Mouse (Mus musculus): ENCODE measurements at regions not wholly inside any gene's neighbourhood (a gene's known extent, or its start where the extent isn't known, plus 50 kb on each side); places are given as distances from the start of the nearest gene placed in this dataset.

DNA sequence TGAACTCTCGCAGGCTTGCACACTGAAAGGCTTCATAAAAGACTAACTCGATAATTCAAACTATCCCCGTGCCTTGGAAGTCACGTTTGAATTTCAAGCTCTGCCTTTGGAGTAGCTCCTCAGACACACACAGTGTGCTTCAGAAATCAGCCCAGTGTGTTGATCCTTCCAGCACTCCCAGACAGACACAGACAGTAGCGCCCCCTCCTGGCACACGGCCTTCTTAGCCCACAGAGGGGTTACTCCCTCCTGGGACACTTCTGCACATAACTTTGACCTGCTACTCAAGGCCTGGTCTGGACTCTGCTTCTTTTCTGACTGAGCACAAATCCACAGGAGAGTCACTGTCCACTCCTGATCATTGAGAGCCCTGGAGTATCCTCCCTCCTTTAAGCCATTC, 182.3 kb upstream of the Spdye4c start:
- DNase-seq, result peak; percentile 70

DNA sequence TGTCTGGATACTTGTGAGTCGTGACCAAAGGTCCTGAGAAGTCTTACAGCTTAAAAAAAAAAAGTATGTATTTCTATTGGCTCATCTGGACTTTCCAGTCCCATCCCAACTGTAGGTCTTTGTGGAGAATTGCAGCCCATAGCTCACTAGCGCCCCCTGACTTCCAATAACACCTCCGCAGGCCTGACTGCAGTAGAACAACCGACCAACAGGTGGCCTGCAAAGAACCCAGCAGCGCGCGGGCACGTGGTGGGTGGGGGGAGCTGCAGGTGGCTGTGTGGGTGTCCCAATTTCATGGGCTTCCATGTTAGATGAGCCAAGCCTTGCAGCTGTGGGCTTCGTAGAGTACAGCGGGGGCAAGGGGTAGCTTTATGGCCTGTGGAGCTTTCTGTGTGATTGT, 178.7 kb upstream of the Spdye4c start:
- DNase-seq, result peak; percentile 86

DNA sequence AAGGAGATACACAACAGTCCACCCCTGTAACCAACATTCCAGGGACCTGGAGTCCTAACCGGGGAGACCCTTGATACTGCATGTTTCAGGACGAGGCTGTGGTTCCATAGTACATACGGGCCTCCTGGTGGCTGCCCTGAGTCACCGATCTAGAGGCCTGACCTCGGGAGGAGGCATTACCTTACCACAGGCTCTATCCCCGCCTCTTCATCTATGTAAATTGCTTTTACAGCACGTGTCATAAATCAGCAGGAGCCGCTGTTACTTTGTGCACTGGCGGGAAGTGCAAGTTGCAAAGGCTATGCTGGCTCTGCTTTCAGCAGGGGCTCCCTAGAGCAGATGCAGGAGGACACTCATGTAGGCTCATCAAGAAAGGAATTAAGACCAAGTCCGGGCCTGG, 178.0 kb upstream of the Spdye4c start:
- peak; percentile 68 for DNase-seq

DNA sequence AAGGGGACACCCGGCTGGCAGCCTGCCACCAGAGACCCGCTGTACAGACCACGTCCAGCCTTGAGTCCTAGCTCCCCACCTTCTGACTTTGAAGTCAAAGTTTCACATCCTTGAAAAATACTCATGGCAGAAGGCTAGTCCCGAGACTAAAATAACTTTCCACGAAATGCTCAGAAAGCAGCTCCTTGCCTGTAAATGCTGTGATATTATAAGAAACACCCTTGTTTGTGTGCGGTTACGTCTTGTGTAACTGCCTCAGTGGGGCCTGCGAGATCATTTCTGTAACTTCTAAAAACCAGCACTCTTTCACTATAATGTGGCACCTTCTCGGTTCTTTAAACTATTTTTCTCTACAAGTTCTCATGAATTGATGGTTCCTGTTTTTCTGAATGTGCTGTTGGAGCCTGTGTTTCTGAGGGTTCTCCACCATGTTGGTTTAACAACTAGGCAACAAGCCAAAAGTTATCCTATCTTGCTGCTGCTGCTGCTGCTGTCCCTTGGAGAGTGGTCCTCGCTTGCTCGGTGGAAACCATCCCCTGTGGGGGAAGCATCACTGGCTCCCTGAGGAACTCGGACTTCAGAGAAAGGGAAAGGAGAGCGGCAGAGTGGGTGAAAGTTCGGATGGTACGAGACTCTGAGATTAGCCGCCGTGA, 176.3 kb upstream of the Spdye4c start:
- DNase-seq, result no peak

DNA sequence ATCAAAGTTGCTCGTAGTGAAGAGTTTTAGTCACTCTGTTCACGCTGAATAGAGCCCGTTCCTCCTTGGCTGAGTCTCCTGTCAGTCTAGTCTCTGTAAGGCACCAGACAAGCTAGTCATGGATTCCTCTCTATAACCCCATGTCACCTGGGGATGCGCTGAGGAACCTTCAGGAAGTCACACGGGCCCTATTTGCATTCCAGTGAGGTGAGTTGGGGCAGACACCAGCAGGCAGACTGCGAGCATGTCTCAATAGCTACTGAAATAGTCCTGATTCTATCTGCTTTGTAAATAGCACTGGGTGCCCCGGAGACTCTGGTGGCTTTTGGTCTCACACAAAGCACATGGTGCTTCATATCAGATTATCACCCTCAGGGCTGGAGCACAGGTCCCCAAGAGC, 174.6 kb upstream of the Spdye4c start:
- no peak for DNase-seq

DNA sequence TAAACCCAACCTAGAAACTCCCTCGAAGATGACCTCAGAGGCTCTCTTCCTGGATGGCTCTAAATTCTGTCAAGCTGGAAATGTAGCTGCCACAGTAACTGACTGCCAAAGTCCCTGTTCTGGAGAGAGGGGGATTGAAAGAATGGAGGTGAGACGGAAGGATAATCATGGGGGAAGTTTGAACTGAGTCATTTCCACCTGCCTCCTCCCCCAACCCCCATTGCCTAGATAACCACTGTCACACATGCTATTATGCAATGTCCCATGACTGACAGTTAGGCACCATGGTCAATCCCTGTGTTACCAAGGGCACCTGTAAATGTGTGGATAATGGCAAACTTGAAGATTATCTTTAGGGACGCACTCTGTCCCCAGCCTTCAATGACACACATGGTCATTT, 172.0 kb upstream of the Spdye4c start:
- DNase-seq, result no peak

DNA sequence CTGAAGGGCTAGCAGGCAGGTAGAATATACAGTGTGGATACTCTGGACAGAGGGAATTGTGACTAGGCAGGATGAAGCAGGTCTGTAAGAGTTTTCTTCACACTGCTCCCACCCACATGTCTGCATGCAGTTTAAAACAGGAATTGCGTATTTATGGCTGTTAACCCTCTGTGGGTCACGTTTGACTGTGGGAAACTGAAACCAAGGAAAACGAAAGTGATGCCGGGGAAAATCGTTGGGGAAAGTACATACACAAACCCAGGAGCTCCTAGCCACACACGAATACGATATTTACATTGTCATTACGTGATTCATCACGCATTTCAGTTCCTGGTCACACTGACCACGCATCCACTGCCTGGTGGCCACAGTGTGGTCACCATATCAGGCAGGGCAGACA, 170.6 kb upstream of the Spdye4c start:
- no peak for DNase-seq

DNA sequence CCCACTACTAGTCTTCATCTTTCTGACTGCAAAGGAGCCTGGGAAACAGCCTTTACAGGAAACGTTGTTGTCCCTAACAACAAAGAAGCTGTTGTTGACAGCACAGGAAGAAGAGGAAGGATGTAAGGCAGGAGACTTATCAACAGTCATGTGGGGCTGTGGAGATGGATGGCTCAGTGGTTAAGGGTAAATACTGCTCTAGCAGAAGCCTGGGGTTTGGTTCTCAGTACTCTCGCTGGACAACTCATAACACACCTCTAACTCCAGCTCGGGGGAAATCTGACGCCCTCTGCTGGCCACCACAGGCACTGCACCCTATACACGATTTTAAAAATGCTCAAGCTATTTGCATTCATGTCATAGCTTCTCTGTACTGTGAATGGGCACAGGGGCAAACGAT, 168.3 kb upstream of the Spdye4c start:
- DNase-seq, result no peak

DNA sequence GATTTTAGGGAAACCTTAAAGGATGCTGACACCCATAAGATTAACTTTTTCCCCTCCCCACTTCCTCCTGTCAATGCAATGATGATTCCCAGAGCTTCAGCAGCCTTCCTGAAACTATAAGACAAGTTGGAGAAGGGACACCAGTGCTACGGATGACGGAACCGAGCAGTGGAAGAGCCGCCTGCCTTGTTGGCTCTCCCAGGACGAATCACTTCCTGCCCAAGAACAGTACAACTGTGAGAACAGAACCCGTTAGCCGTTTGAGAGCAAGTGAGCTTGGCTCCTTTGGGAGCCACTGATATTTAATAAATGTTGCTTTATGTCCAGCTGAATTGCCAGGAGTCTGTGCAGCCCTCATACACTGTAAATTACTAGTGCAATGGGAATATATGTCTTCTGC, 166.8 kb upstream of the Spdye4c start:
- no peak for DNase-seq

DNA sequence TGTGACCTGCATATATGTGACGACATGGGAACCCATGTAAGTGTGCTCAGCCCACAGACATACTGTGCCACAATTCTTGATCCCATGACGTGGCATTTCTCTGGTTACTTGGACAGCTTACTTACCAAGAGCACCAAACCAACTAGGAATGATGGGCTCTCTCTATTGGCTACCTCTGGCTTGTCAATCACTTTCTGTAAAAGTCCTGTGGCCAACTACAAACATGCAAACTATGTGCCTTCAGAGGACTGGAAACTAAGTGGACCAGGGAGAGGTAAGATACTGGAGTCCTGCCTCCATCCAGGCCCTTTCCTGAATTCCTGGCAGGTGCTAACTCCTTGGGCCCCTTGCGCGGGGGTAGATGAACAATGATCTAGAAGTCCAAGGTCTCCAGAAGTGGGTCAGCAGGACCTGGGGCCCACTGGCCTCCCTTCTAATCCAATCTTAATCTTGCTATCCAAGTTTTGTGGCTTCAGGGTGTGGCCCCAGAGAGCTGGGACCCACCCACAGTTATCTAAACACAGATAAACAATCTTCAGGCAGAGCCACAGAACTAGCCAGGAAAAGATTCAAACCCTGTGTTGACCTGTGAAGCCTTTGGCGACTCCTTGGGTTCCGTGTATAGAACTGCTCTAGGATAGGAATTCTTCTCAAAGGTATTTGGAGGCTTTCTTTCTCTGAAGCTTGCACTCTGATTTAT, 163.7 kb upstream of the Spdye4c start:
- no peak for DNase-seq

DNA sequence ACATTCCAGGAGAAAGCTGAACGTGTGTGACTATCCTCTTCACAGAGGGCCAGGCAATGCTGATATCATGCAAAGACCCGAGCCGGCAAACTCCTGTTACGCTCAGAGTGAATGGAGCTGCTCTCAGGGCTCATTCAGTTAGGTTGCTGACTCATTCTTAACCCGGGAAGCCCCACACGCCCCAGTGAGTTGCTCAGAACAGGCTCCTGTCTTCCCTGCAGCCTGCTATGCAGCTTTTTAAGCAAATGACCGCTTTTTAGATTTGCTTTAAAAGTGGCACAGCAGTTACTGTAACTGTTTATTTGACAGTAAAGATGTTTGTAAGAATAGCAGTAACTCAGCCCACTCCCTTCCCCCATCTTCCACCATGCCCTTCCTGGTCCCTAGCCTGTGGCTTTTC, 162.9 kb upstream of the Spdye4c start:
- peak; percentile 66 for DNase-seq

DNA sequence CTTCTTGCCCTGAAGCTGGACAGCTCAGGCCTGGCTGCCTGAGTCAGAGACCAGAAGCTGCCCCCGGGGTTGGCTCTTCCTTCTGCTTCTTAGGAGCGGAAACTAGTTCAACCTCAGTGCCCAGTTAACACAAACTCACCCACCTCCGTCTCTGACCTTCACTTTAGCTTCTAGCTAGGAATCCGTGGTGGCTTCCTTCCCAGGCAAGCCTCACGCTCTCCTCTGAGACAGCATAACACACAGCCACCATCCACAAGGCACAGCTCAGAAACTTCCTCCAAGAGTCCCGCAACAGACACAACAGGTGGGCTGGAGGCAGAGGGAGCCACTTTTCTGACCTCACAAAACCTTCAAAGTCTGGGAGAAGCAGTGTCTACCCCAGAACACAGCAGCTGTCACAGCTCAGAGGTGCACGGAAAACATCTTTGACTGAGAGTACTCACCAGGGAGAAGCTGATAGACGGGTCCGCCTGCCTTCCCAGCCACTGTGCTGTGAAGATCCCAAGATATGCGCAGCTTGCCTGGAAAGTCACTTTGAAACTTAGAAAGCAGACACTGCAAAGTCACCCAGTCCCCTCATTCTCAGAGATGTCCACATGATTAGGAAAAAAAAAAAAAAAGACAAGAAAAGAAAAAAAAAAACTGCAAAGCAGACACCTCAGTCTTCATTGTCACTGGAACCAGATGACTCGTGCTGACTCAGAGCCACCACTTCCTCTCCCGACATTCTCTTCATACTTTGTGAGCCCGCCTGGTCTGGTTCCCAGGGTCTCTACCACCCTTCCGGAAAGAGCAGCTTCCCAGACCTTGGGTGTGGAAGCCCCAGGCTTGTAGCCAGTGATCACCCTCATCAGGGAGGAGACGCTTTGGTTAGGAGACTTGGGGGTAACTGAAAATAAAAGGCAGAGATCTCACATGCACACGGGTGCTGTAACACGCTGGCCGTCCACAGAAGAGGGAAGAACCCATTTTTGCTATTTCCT, 162.1 kb upstream of the Spdye4c start:
- DNase-seq, result peak; percentile 34

DNA sequence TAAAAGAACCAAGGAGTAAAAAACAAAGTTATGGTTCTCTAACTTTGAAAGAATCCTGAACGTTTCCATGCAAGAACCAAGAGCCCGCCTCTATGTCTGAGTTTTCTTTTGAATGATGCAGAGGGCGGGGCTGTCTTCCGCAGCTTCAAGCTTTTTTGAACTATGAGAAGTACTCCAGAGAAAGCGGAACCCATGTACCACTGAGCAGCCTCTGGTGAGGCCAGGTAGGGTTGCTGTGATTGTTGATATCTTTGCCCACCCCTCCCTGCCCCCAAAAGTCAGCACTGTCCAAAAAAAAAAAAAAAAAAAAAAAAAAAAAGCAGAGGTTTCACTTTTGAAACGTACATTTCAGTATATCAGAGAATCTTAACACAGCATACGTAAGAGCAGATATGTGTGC, 161.2 kb upstream of the Spdye4c start:
- no peak for DNase-seq

DNA sequence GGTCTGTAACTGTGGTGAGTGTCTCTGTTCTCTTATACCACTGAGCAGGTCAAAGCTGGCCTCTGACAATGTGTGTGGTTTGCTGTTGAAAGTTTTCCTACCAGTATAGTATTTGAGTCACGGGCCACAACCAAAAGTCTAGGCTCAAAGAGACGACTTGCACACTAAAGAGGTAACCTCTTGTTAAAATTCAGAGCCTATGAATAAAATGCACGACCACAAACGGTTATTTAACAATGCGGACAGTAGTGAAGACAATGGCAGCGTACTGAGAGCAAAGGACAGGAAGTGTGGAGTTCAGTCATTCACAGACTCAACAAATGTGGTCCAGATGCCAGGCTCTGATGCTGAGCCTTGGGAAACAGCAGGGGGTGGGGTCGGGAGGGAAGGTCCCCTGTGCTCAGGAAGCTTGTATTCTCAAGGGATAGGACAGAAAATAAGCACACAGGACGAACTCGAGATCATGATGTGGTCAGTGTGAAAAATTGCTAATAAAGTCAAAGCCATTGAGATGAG, 160.2 kb upstream of the Spdye4c start:
- DNase-seq, result peak; percentile 56

DNA sequence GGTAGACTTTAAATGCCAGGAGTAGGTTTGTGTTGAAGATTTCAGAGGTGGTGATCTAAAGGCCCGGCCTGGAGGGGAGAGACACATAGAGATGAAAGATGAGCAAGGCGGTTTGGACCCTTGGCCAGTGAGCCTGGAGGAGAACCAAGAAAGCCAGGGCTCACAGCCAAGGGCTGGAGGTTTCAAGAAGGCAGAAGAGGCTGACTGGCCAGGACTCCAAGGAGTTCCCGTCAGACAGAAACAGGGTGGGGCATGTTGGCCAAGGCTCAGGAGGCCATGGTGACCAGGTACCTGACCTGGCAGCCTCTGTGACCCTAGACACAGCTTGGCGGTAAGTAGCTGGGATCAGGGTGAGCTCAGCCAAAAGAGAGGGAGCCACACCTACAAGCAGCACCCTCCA, 159.3 kb upstream of the Spdye4c start:
- no peak for DNase-seq

DNA sequence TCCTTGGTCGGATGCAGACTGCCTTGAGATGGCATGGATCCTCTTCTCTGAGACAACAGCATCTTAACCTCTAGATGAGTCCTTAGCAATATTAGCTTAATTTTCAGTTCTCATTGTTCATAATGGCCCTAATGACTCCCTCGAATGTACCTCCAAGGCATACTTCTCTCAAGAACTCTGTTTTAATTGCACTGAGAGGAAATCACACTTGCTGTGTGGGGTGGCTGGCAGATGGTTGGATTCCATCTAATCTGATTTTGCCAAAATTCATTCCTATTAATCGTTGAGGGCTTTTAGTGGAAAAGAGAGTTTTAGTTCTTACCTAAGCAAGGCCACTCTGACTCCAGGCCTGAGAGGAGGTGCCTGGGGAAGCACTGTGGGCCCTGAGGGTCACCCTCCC, 158.3 kb upstream of the Spdye4c start:
- DNase-seq, result no peak

DNA sequence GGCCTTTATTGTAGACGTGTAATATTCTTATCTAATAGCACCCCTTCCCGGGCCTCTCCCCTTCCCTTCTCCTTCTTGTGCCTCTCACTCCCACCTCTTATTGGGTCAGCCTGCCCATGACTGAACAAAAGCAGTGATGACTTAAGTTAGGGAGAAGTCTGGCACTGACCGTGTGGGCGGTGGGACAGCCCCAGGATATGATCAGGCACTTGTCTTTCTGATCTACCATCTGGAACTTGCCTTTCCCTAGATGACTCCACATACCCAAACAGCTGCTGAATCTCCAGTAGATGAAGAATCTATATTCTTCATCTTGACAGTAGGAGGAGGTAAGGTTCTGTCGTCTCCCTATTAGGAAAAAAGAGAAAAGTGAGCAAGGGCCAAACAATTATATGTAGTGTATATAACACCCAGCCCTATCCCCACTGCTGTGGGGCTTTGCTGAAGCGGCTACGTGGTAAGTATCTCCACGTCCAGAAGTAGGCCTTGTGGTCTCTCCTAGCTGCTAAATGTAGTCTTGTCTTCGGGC, 157.4 kb upstream of the Spdye4c start:
- DNase-seq, result no peak

DNA sequence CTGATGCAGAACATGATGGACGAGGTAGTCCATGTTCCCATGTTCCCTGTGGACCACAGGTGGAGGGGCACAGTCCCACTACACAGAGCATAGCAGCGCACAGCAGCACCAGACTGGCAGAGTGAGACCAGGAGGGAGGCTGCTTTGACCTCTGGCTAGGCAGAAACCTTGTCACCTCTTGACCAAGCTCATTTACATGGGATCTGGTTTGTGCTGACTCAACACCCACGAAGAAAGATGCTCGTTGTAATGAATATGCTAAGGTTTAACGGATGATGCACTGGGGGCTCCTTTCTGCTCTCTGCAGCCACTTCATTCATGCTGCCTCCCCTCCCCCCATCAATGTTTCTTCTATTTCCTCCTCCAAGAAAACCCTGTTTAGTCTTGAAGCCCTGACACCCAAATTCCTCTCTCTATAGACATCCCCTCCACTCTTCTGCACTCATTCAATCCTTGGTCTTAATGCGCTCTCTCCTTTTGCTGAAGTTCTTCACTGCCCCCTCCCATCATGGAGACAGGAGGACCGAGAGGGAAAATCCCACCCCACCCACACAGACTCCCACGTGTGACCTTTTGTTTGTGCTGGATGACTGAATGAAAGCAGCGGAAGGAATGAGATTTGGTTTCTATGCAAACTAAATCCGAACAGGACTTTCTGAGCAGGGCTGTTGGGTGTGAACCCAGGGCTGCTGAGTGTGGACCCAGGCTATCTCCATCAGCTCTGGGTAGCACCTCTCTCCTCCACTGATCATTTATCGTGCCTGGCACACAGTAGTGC, 156.6 kb upstream of the Spdye4c start:
- no peak for DNase-seq

DNA sequence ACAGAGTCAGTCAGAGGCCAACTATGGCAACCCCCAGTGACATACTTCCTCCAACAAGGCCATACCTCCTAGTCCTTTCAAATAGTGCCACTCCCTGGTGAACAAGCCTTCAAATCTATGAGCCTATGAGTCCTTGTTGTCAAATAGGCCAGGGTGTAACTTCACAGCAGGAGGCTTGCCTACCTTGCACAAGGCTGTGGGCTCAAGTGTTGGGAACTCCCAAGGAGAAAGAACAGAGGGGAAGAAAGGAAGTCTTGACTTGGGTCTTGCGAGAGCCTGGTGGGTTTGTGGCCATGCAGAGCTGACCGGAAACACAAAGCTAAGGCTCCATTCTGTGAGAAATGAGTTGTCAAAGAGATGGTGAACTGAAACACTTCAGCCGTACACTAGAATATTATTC, 154.6 kb upstream of the Spdye4c start:
- DNase-seq, result no peak

DNA sequence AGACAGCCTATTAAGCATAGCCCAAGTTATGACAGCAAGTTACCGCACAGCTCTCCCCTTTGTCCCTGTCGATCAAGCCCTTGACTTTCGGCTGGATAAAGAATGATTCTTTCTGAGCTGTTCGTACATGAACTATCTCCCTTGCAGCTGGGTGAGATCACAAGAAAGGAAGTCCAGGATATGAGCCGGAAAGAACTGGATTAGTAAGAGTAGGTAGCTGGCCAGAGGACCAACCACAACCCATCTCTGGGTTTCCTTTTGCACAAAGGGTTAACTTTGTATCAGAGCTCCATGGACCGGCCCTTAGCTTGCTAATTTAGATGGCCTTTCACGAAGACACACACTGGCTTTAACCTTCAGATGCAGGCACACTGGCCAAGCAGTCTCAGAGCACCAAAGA, 153.3 kb upstream of the Spdye4c start:
- DNase-seq, result no peak

DNA sequence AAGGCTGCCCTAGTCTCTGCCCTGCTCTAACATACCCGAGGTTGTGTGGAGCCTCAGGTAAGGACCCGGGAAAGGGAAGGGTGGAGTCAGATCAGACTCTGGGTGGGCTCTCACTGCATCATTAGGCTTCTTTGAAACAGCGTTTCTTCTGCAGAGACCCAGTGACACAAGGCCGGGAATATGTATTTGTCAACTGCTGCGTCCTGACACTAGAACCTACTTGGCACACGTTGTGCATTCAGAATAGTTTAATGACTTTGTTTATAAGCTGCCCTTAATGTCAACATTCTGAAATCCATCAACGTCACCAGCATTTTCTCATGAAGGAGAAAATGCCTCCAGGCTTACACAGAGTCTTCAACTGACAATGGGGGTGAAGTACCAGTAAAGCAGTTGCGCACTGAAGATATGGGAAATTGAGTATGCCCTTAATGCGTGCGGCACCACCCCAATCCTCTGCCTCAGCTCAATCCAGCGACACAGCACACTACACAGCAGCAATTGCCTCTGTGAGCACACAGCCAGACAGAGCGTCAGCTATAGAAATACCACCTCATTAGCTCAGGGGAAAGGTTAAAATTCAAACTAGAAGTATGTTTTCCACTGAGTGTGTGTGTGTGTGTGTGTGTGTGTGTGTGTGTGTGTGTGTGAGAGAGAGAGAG, 152.7 kb upstream of the Spdye4c start:
- DNase-seq, result no peak

DNA sequence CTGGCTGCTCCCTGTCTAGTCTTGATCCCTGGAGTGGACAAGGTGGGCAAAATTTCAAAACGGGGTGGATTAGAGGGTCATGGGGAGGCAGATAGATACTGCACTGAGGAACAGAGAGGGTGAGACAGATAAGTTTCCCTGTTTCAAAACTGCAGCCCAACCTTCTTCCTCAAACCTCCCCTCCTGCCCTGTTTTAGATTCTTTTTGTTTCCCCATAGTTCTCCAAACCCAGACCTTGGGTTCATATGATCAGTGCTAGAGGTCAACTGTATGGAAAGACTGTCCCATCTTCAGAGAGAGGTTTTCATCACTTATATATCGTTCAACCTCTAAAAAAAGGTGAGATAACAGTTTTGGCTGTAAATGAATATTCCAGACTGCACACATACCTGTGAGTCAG, 152.1 kb upstream of the Spdye4c start:
- DNase-seq, result no peak
